ENCODE assay signal across 8 mouse cellular contexts in the genomic region with DNA sequence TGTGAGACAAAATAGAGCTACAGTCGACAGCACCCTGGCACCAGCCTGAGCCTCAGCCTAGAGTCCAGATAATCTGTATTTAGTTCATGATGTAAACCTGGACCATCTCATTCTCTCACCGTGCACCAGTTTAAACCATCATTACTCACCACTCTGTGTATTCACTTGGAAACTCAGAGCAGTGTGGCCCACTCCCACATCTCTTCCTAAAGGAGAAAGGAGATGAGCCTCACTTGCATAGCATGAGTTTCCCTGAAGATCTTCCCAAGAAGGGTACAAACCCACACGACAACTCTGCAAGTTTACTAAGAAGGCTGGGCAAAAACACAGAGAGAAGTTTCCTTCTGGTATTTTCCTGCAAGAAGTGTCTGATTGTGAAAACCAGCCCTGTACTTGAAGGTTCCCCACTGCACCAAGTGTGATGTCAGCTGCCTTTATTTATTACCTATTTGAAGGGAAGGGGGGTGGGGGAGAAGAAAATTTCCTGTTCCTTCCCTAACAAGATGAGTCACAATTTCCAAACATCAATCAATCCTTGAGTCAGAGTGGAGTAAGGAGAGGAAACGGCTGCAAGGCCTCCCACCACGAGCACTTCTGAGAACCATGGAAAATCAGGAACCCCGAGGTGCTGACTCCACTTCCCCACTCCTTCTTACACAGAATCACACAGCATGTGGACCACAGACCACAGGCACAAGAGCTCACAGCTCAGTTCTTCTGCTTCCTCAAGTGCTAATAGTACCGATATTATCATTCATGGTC.
DNase-seq lines count a peak whose midpoint lies in the region; ATAC-seq lines count a peak whose summit lies in the region.

No protein-coding gene starts in this region.

- no peak for DNase-seq in frontal cortex, postnatal 14 days (ENCODE audit: low spot score in 2 of 2)
- DNase-seq in adrenal gland, adult 8-10 months = peak; percentile 57
- no peak for DNase-seq in intestine, embryonic 14.5 days (ENCODE audit: low spot score)
- DNase-seq in lung, postnatal 25 days (ENCODE audit: low spot score) = peak; percentile 72
- no peak for DNase-seq in spleen, postnatal 14 days (ENCODE audit: low spot score in 2 of 2)
- DNase-seq in midbrain, embryonic 11.5 days (ENCODE audit: low spot score, missing footprints) = no peak
- no peak for DNase-seq in gastrocnemius, postnatal 4 days (ENCODE audit: low spot score in 2 of 2)

- WGBS in intestine, embryonic 14.5 days = 27% methylated on average over 7 of the region's 7 CpGs
- 82% methylated on average over 7 of the region's 7 CpGs for WGBS in midbrain, embryonic 11.5 days

- H3K4me2 ChIP-seq in intestine, embryonic 14.5 days (ENCODE audit: low read length) = no peak overlapping the region
- H3K4me2 ChIP-seq in midbrain, embryonic 11.5 days = no peak overlapping the region

- H3K9me3 ChIP-seq in intestine, embryonic 14.5 days (ENCODE audit: control insufficient read depth, low read length) = no peaks in the 10 kb centered on the region
- no peaks in the 10 kb centered on the region for H3K9me3 ChIP-seq in midbrain, embryonic 11.5 days (ENCODE audit: control insufficient read depth, low read length)

- no peaks in the 10 kb centered on the region for H3K27me3 ChIP-seq in intestine, embryonic 14.5 days (replicated peaks; ENCODE audit: control insufficient read depth, insufficient read depth, low read length)
- H3K27me3 ChIP-seq in midbrain, embryonic 11.5 days (ENCODE audit: control insufficient read depth, insufficient read depth, low read length) = no peaks in the 10 kb centered on the region

- no peak overlapping the region for H3K9ac ChIP-seq in intestine, embryonic 14.5 days (ENCODE audit: low read length)
- no peak overlapping the region for H3K9ac ChIP-seq in midbrain, embryonic 11.5 days (ENCODE audit: low read length)

- peaks cover 19% of the 10 kb centered on the region for H3K4me1 ChIP-seq in intestine, embryonic 14.5 days (replicated peaks; ENCODE audit: control insufficient read depth, insufficient read depth, low read length)
- no peaks in the 10 kb centered on the region for H3K4me1 ChIP-seq in midbrain, embryonic 11.5 days (ENCODE audit: control insufficient read depth, insufficient read depth, low read length)

- peak overlapping the region; percentile 67 for H3K27ac ChIP-seq in intestine, embryonic 14.5 days (ENCODE audit: low read depth)
- no peak overlapping the region for H3K27ac ChIP-seq in midbrain, embryonic 11.5 days (ENCODE audit: low read depth, low read length)

- no peak overlapping the region for H3K4me3 ChIP-seq in intestine, embryonic 14.5 days (ENCODE audit: low read depth, low read length)
- H3K4me3 ChIP-seq in midbrain, embryonic 11.5 days (ENCODE audit: low read depth, low read length) = no peak overlapping the region

- no peaks in the 10 kb centered on the region for H3K36me3 ChIP-seq in intestine, embryonic 14.5 days (ENCODE audit: control insufficient read depth, insufficient read depth, low read length)
- H3K36me3 ChIP-seq in midbrain, embryonic 11.5 days (ENCODE audit: control insufficient read depth, insufficient read depth, low read length) = no peaks in the 10 kb centered on the region

- ATAC-seq in frontal cortex, adult (ENCODE audit: low TSS enrichment) = peak; percentile 67
- ATAC-seq in intestine, embryonic 14.5 days (replicated peaks; ENCODE audit: low FRiP score, low TSS enrichment, low read depth) = no peak; the same call in 1 of the 2 replicates
- ATAC-seq in midbrain, embryonic 11.5 days (ENCODE audit: low FRiP score) = no peak

Comparison
In these comparisons a context has a peak if more than half of its experiments do, and no peak if none do; other contexts are left out.
1. DNase-seq: peak in adrenal gland, adult 8-10 months (single experiment) and lung, postnatal 25 days (single experiment); none in frontal cortex, postnatal 14 days (0 of 2), intestine, embryonic 14.5 days (single experiment), spleen, postnatal 14 days (0 of 2), midbrain, embryonic 11.5 days (single experiment) and gastrocnemius, postnatal 4 days (0 of 2).